Mouse (Mus musculus) E14TG2a.4 (cell line): ENCODE measurements at regions not wholly inside any gene's neighbourhood (a gene's known extent, or its start where the extent isn't known, plus 50 kb on each side); places are given as distances from the start of the nearest gene placed in this dataset.

Experiments used
- CTCF ChIP-seq: conservative IDR thresholded peaks from 2 replicates; pipeline ENCODE4 v1.5.1; 2014; ENCODE audit warnings: low read length
- NANOG ChIP-seq: IDR thresholded peaks from 2 replicates; pipeline ENCODE4 v1.6.1; 2014; ENCODE audit warnings: borderline replicate concordance, low read length, mixed read lengths
- POU5F1 ChIP-seq: IDR thresholded peaks from 2 replicates; pipeline ENCODE4 v1.6.1; 2014; ENCODE audit warnings: low read length, borderline replicate concordance

GRCm38 (mm10) chr13:30055141-30055645 lies 69.3 kb upstream of the E2f3 start:
- TF ChIP-seq CTCF (no peak), POU5F1 (no peak), NANOG (no peak)
